Mouse (Mus musculus) embryonic fibroblast, embryonic 13.5 days (primary cell): ENCODE data around the gene Tnfaip8l3. TPM values are rescaled to one million over a fixed set of nuclear protein-coding genes. Genes with fewer than 3 reads are reported as not detected.
A peak's percentile ranks its signal among the peaks of the same experiment; 100 is the strongest.

Experiments used
- H3K27ac ChIP-seq: 2 replicates; pipeline ENCODE4 v1.5.1; 2012; ENCODE audit warnings: low read length, control low read depth, inconsistent platforms; ENCODE audit not compliant: insufficient read depth
- H3K4me1 ChIP-seq: 2 replicates; pipeline ENCODE4 v1.6.1; 2011; ENCODE audit warnings: low read length; ENCODE audit not compliant: control insufficient read depth, insufficient read depth
- H3K4me3 ChIP-seq: 2 replicates; pipeline ENCODE4 v1.5.1; 2011; ENCODE audit warnings: mild to moderate bottlenecking, control low read depth, low read length; ENCODE audit not compliant: insufficient read depth
- CTCF ChIP-seq: IDR thresholded peaks from 2 replicates; pipeline ENCODE4 v1.5.1; 2011; ENCODE audit warnings: mild to moderate bottlenecking, control low read depth, low read length, moderate library complexity, borderline replicate concordance; ENCODE audit not compliant: insufficient read depth
- POLR2A ChIP-seq: IDR thresholded peaks from 2 replicates; pipeline ENCODE4 v1.6.1; 2011; ENCODE audit warnings: low read depth, mild to moderate bottlenecking, control low read depth, low read length, moderate library complexity
- polyA plus RNA-seq: library from polyadenylated mRNA; stranded (reverse); fragments of >200 nt; gene quantifications from 2 replicates; pipeline ENCODE4 v1.2.4, GENCODE M21; 2011; ENCODE audit warnings: low read depth; ENCODE audit not compliant: missing spikeins, insufficient read length

Gene Tnfaip8l3
- polyA plus RNA-seq, 1 experiment: 1.1 TPM

DNA sequence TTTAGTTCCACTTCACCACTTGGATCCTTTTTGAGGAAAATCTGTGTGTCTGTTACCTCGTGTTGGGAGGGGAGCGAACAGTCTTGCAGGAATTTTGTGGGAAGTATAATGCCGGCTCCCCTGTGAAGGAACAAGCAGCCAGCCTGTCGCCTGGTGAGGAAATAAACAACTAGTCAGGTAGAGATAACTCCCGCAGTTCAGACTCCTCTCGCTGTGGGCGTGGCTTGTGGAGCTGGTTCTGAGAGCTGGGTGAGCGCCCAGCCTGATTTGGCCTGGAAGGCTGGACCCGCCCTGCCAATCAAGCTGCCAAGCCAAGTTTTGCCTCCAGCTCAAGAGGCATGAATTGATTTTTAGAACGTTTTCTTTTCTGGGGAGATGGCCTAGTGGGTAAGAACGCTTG lies 589 bp upstream of the Tnfaip8l3 start:
- Histone ChIP-seq H3K4me3 (peak overlapping the region; percentile 34), H3K27ac (no peak overlapping the region), H3K4me1 (no peaks in the 10 kb centered on the region; the same call in 1 of the 2 replicates)
- TF ChIP-seq CTCF (no peak), POLR2A (no peak)

DNA sequence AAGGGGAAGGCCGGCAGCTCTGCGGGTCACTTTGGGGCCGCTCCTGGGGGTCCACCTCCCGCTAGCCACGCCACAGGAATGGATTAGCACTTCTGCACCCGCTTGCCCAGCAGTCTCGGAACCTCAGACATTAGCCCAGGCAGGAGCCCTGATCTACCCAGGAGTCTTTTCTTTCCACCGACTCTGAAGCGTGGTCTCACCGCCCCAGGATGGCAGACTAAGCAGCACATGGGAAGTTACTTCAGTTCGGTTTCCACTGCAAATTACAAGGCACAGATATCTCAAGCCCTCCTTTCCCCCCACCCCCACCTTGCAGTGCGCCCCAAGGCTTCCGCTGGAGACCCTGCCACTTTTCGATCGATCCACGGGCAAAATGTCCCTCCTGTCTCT lies 551 bp downstream of the Tnfaip8l3 start:
- Histone ChIP-seq H3K4me3 (peak overlapping the region; percentile 36), H3K27ac (no peak overlapping the region), H3K4me1 (no peaks in the 10 kb centered on the region; the same call in 1 of the 2 replicates)
- TF ChIP-seq CTCF (no peak), POLR2A (no peak)

DNA sequence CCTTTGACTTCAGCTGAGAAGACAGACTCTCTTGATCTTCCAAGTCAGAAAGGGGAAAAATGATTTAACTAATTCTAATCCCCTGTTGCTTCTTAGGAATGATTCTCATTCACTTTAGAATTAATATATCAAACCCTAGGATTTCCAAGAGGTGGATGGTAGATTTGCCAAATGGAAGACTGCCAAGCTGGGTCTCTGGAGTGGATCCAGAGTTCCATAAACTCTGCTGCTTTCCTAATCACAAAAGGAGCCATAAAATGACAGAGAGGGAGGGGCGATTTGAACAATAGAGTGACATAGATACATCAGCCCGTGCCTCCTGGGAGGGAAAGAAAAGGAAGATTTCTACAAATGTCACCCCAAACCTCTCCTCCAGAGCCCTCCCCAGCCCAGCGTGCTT lies 3.4 kb downstream of the Tnfaip8l3 start:
- Histone ChIP-seq H3K4me3 (no peak overlapping the region), H3K4me1 (no peaks in the 10 kb centered on the region), H3K27ac (no peak overlapping the region)
- TF ChIP-seq CTCF (no peak), POLR2A (no peak)

DNA sequence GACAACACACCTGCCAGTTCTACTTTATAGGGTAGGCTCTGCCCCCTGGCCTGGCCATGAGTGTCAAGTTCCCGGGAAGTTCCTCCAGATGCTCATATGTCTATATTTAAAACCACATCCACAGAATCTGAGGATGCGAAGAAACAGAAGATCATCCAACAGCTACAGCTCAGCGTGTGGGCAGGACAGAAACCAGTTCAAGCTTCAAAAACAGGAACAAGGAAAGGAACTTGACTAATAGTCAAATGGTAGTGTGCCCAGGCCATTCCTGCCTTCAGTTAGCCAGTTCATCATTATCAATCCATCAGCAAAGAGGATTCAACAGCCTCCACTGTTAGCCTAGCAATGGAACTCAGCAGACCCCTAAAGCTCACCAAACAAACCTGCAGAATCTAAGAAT lies 4.5 kb downstream of the Tnfaip8l3 start:
- H3K27ac ChIP-seq: no peak overlapping the region
- no peaks in the 10 kb centered on the region for H3K4me1 ChIP-seq
- no peak overlapping the region for H3K4me3 ChIP-seq
- TF ChIP-seq POLR2A: no peak
- TF ChIP-seq CTCF: no peak

DNA sequence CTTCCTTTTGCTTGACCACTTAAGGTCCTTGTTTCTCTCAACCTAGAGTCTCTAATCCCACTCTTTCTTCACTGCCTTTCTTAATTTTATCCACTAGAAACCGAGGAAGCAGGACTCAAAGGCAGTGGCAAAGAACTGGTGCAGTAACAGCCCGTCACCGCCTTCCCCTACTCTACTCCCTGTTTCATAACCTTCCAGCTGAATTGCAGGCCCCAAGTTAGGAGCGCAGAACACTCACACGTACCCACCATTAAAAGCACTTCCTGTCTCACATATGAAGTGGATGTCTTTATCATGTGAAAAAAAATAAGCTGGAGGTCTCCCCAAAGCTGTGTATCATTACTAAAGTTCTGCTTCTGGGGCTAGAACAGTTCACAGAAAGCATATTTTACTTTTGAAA lies 6.5 kb downstream of the Tnfaip8l3 start:
- Histone ChIP-seq H3K27ac (no peak overlapping the region), H3K4me3 (no peak overlapping the region), H3K4me1 (no peaks in the 10 kb centered on the region)
- TF ChIP-seq POLR2A (no peak), CTCF (no peak)

DNA sequence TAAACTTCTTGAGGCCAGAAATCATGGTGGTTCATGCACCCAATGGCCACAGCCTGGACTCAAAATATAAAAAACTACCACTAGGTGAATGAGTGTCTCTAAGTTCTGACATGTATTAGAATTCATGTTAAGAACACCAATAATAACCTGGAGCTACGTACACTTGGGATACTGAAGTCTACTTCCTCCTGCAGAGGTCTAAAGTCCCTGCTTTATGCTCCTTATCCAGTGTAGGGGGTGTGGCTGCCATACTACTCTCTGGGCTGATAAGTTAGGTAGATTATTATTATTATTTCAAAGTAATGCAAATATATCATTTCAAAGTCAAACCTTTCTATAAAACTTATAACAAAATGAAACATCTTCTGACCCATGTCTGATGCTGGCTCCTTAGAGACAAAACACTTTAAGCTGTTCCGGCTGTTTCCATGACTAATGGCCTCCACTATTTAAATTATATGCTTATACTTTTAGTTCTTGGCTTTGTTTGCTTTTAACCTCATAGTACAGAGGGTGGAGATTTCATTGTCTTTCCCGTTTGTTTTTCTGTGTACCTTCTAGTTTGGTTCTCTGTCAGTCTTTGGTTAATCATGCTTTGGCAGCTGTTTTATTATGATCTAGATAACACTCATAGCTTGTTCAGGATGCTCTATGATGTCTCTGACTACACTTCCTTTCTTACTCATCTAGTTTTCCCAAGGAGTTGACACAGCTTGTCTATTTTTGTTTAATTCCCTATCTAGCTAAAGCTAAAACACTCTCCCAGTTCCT lies 16.7 kb downstream of the Tnfaip8l3 start:
- H3K27ac ChIP-seq: no peak overlapping the region
- no peaks in the 10 kb centered on the region for H3K4me1 ChIP-seq
- TF ChIP-seq CTCF: no peak
- no peak for TF ChIP-seq POLR2A
- no peak overlapping the region for H3K4me3 ChIP-seq

DNA sequence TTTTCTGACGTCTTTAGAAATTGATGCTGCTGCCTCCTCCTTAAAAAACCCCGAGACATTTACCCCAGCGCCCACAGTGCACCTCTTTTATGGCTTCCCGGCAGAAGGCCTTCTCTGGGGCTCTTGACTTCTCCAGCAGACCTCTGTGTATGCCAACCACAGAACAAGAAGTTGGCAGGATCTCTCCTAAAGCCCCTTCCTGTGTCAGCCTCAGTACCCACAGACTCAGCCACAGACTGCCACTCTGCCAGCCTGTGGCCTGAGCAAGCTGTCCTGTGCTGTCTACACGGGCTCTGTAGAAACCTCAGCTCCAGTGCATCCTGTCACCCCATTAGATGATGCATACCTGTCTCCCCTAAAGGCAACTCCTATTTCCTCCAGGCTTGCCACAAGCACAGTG lies 19.2 kb downstream of the Tnfaip8l3 start:
- H3K27ac ChIP-seq: no peak overlapping the region

DNA sequence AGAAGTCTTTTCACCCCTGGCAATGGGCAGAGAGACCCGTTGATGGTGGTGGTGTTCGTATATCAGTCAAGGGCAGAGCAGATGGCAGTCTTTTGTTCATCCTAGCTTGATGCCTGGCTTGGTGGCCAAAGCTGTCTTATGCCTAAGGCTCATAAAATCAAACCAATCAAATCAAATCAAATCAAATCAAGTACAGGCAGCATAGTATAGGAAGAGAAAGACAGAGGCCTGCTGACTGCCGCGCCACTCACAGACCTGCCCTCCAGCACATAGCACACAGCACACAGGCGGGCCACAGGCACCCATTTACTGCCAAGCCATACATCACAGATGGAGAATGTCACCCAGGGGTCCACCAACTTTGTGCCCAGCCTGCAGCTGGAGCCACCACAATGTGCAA lies 25.1 kb downstream of the Tnfaip8l3 start:
- TF ChIP-seq POLR2A (no peak), CTCF (no peak)
- H3K4me3 ChIP-seq: no peak overlapping the region
- no peaks in the 10 kb centered on the region for H3K4me1 ChIP-seq
- no peak overlapping the region for H3K27ac ChIP-seq

More for the DNA sequence above, 19.2 kb downstream of the Tnfaip8l3 start:
- TF ChIP-seq POLR2A: no peak
- TF ChIP-seq CTCF: no peak
- no peak overlapping the region for H3K4me3 ChIP-seq
- H3K4me1 ChIP-seq: no peaks in the 10 kb centered on the region

DNA sequence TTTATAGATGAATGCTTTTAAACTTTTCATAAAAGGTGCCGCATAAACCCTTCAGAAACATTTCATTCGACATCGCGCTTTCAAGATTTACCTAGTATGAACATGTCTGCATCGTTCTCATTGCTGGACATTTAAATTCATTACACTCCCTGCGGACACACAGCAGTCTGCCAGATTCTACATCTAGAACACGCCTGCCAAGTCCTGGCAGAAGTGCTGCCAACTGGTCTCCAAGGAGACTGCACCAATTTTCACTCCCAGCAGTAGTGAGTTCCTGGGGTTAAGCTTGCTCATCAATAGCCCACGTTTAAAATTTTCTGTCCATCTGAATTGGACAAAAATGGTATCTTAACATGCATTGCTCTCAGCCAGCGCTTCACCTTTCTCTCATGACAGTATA lies 30.5 kb downstream of the Tnfaip8l3 start:
- TF ChIP-seq CTCF: no peak
- TF ChIP-seq POLR2A: no peak
- Histone ChIP-seq H3K4me1 (no peaks in the 10 kb centered on the region), H3K4me3 (no peak overlapping the region), H3K27ac (no peak overlapping the region)

DNA sequence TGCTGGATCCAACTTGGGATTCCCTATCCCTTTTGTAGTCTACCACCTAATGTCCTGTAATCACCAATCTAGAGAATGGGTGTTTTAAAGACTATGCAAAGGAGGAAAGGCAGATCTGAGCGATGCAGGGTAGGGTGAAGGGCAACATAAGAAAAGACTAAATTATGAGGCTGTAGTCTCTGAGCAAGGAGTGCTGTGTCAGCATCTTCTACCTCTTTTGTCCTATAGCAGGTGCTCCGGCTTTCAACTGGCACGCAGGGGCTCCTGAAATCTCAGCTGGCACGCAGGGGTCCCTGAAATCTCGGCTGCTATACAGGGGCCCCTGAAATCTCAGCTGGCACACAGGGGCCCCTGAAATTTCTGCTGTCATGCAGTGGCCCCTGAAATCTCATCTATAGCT lies 33.5 kb downstream of the Tnfaip8l3 start:
- H3K27ac ChIP-seq: no peak overlapping the region
- TF ChIP-seq CTCF: no peak
- TF ChIP-seq POLR2A: no peak
- no peak overlapping the region for H3K4me3 ChIP-seq
- H3K4me1 ChIP-seq: no peaks in the 10 kb centered on the region

DNA sequence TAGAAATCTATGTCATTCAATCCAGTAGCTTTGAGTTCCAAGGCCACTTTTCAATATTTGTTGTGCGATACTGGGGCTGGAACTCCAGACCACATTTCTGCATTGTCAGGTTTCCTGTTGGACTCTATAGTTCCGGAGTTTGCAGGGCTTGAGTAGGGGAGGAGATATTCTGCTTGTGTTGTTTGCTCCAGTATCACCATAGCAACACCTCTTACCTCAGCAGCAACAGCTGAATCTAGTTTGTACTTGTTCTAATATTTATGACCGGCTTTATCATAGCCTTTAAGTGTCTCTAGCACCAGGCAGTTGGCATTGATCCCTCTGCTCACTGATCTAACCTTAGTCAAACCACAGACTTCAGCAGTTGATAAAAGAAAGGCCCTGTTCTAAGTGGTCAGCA lies 45.4 kb downstream of the Tnfaip8l3 start:
- Histone ChIP-seq H3K4me1 (no peaks in the 10 kb centered on the region), H3K27ac (no peak overlapping the region), H3K4me3 (no peak overlapping the region)
- TF ChIP-seq CTCF (no peak), POLR2A (no peak)
